Mouse (Mus musculus): ENCODE measurements around the gene Tango2. TPM values are rescaled to one million over a fixed set of nuclear protein-coding genes. Genes with fewer than 3 reads are reported as not detected.

Tango2 gene
- polyA plus RNA-seq, 1 experiment from 2014 or later = 79.5 TPM

DNA sequence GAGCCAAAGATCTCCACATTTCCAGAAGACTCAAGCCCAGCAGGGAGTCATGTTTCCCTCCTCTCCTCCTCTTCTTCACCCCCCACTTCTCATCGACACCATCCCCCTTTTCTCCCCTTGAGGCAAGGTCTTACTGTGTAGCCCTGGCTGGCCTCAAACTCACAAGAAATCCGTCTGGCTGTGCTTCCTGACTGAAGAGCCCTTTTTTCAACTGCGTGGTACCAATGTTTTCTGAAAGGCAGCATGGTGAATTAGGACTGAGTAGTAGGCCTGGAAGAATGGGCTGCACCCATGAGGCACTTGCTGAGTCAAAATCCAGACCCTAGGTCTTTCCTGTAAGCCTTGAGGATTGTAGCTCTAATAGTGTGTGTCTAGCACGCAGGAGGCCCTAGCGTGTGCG is 42.5 kb upstream of the Tango2 start:
- H3K27ac ChIP-seq (replicated peaks) = no peak overlapping the region
- no peaks in the 10 kb centered on the region for H3K27me3 ChIP-seq
- WGBS = 74% methylated on average over 6 of the region's 6 CpGs
- H3K9ac ChIP-seq = no peak overlapping the region
- peaks cover 92% of the 10 kb centered on the region for H3K4me1 ChIP-seq (replicated peaks)
- H3K9me3 ChIP-seq = no peaks in the 10 kb centered on the region
- no peak for ATAC-seq (ENCODE audit: low read depth)
- no peak overlapping the region for H3K4me3 ChIP-seq
- no peak overlapping the region for H3K4me2 ChIP-seq
- no peaks in the 10 kb centered on the region for H3K36me3 ChIP-seq

DNA sequence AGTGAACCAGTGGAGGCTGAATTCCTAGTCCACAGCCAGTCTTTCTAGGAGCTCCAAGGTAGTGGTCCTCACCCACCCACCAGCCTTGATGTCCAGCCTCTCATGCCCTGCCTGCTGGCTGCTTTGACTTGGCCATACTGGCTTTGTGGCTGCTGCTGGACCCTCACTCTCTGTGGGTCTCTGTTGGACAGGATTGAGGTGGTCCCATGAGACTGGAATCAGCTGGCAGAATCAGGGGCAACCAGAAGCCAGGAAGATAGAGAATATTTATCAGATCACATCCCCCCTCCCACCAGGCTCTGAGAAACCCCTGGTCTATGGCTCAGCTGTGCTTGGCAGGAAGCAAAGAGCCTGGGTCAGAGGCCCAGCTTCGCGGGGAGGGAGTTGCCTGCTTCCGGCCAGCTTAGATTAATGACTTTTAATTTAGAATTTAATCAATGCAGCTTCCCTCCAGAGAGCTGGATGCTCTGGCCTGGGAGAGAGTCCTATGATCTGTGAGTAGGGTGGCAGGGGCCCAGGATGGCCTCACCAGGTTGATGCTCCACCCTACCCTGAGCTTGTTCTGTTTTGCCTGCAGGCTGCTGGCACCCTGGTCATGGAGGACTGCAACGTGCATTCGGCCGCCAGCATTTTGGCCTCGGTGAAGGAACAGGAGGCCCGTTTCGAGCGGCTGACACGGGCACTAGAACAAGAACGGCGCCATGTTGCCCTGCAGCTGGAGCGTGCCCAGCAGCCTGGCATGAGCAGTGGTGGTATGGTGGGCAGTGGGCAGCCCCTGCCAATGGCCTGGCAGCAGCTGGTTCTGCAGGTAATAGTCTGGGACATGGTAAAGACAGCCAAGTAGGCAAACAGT is 40.9 kb upstream of the Tango2 start:
- no peak for ATAC-seq (ENCODE audit: low read depth)
- WGBS = 65% methylated on average over 14 of the region's 14 CpGs
- H3K4me1 ChIP-seq (replicated peaks) = peaks cover 92% of the 10 kb centered on the region
- no peak overlapping the region for H3K4me2 ChIP-seq
- no peaks in the 10 kb centered on the region for H3K9me3 ChIP-seq
- peak overlapping the region; percentile 81 for H3K27ac ChIP-seq (replicated peaks)
- H3K4me3 ChIP-seq = no peak overlapping the region
- no peaks in the 10 kb centered on the region for H3K36me3 ChIP-seq
- H3K9ac ChIP-seq = peak overlapping the region; percentile 46; the same call in 1 of the 2 replicates
- H3K27me3 ChIP-seq = no peaks in the 10 kb centered on the region

DNA sequence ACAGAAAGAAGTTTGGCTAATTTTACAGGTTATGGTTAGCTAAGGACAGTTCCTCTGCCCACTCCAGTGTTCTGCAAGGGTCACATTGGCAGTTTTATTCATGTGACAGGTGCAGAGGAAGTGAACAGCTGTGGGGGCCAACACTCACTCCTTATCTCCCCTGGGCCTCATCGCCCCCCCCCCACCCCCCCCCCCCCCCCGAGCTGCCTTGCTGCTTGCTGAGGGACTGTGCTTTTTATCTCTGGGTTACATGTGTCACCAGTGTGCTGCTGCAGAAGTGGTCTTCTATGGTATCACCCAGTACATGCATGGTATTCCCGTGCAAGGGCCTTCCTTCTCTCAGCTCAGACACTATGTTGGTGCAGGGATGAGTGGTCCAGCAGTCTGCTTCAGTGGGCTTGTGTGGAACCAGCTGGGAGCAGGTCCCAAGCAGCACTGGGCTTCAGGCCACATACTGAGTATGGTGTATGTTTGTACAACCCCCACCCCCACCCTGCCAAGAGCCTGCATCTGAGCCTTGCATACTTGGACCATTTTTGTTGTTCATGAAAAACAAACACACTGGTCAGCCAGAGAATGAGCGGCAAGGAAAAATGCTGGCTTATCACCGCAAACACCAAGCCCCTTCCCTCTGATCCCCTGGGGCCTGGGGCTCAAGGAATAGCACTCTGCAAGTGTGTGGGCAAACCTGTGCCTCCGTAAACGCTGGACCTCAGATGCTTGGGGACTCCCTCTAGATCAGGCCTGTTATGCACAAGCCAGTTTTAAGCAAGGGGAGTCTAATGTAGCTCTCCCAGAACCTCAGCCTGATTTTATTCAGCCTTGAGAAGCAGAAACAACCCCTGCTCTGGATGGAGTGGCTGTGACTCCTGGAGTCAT is 40.0 kb upstream of the Tango2 start:
- Histone ChIP-seq H3K9ac (peak overlapping the region; percentile 46), H3K4me3 (no peak overlapping the region)

DNA sequence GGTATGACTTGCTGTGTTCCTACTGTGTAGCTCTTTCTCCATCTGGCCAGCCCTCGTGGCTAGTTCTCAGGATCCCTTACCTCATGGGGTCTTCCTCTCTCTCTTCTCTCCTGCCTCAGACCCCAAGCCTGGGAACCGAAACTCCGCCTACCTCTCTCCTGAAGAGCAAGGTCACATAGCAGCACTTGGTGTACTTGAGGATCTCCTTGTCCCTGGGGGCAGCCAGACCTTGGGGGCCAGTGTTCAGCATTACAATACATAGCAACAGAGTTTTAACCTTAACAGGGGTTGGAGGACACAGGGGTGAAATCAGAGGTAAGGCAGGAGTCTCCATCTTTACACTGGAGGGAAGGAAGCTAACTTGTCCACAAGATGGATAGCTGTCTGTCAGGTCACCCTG is 39.1 kb upstream of the Tango2 start:
- H3K27me3 ChIP-seq = no peaks in the 10 kb centered on the region
- H3K27ac ChIP-seq (replicated peaks) = peak overlapping the region; percentile 81
- 0 out of 2 replicates have a peak overlapping the region, but pooled peaks have one; percentile 31 for H3K9ac ChIP-seq
- H3K9me3 ChIP-seq = no peaks in the 10 kb centered on the region
- WGBS = 63% methylated on average over 3 of the region's 3 CpGs
- no peak for ATAC-seq (ENCODE audit: low read depth)
- H3K4me2 ChIP-seq = no peak overlapping the region
- H3K4me3 ChIP-seq = no peak overlapping the region
- H3K36me3 ChIP-seq = no peaks in the 10 kb centered on the region
- peaks cover 94% of the 10 kb centered on the region for H3K4me1 ChIP-seq (replicated peaks)

More for the DNA sequence above, 40.0 kb upstream of the Tango2 start:
- Histone ChIP-seq H3K9me3 (no peaks in the 10 kb centered on the region), H3K27ac (replicated peaks) (peak overlapping the region; percentile 81), H3K4me2 (no peak overlapping the region), H3K27me3 (no peaks in the 10 kb centered on the region), H3K4me1 (replicated peaks) (peaks cover 92% of the 10 kb centered on the region), H3K36me3 (no peaks in the 10 kb centered on the region)
- 40% methylated on average over 6 of the region's 7 CpGs for WGBS
- no peak for ATAC-seq (ENCODE audit: low read depth)

DNA sequence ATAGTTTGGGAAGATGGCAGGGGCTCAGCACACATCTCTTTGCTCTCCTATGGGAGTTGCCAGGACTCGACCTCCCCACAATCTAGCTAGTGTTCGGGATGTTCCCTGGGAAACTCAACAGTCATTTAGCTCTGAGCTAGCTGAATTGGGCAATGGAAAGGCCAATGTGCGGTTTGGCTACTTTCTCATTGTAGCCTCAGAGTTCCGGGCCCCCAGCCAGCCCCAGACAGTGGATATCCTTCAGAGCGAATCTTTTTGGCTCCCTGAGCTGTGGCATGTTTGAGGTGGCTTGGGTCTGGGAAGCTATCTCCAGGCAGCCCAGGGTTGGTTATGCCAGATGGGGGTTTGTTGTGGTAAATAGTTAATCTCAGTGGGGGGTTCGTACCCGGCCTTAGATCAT is 38.5 kb upstream of the Tango2 start:
- Histone ChIP-seq H3K4me1 (replicated peaks) (peaks cover 95% of the 10 kb centered on the region), H3K9ac (no peak overlapping the region), H3K9me3 (no peaks in the 10 kb centered on the region), H3K36me3 (no peaks in the 10 kb centered on the region), H3K4me2 (no peak overlapping the region), H3K27me3 (no peaks in the 10 kb centered on the region), H3K27ac (replicated peaks) (peak overlapping the region; percentile 81), H3K4me3 (no peak overlapping the region)
- whole genome bisulfite sequencing = 67% methylated on average over 7 of the region's 7 CpGs
- no peak for ATAC-seq (ENCODE audit: low read depth)

DNA sequence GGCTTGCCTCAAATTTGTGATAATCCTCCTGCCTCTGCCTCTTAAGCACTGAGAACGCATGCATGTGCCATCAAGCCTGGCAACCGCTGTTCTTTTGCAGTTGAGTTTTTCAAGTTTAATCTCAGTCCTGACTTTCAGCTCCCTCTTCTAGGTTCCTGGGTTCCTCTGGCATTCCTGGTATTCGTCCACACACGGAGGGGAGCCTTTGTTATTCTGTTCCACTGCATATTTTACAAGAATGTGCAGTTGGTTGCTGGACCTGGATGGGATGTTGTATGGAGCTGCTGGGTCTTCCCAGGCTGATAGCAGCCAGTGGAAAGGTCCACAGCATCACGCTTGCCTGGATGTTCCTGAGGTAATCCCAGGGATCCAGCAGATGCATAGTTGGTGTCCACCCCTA is 37.5 kb upstream of the Tango2 start:
- Histone ChIP-seq H3K4me3 (no peak overlapping the region), H3K36me3 (no peaks in the 10 kb centered on the region), H3K9ac (no peak overlapping the region), H3K9me3 (no peaks in the 10 kb centered on the region), H3K4me1 (replicated peaks) (peaks cover 98% of the 10 kb centered on the region), H3K4me2 (no peak overlapping the region), H3K27me3 (no peaks in the 10 kb centered on the region), H3K27ac (replicated peaks) (no peak overlapping the region)
- WGBS = 70% methylated on average over 5 of the region's 5 CpGs
- ATAC-seq (ENCODE audit: low read depth) = no peak

DNA sequence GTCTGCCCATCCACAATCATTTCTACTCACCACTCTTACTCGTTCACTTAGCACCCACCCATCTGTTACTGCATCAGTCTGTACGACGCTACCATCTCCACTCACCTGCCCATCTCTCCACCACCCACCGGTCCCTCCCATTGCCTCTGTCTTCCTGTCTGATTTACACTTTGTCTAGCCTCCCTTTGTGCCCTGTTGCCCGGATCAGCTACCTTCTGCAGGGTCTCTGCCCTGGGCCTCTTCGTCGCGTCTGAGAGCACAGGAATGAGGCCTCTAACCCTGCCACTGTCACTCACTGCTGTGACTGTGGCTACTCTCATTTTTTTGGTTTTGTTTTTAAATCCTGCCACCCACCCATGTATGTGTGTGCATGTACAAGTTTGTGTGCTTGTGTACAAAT is 36.8 kb upstream of the Tango2 start:
- no peak overlapping the region for H3K4me3 ChIP-seq
- H3K4me1 ChIP-seq (replicated peaks) = peaks cover 98% of the 10 kb centered on the region
- no peaks in the 10 kb centered on the region for H3K36me3 ChIP-seq
- 52% methylated on average over 8 of the region's 8 CpGs for WGBS
- peak overlapping the region; percentile 54; the same call in 1 of the 2 replicates for H3K27ac ChIP-seq (replicated peaks)
- no peaks in the 10 kb centered on the region for H3K9me3 ChIP-seq
- no peak for ATAC-seq (ENCODE audit: low read depth)
- H3K4me2 ChIP-seq = no peak overlapping the region
- H3K27me3 ChIP-seq = no peaks in the 10 kb centered on the region
- peak overlapping the region; percentile 12; the same call in 1 of the 2 replicates for H3K9ac ChIP-seq

DNA sequence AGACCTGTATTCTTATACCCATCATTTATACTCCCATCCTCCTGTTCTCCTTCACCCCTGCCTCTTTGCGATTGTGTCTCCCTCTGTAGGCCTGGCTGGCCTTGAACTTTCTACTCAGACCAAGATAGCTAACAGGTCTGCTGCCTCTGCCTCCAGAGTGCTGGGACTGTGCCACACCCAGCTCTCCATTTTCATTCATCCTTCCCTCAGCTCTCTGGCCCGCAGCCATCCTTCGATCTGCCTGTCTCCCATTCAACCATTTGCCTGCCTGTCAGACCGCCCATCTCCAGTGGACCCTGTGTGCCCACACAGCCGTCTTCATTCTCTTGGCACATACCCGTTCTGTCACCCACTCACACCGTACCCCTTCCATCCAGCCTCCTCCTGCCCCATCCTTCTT is 36.3 kb upstream of the Tango2 start:
- Histone ChIP-seq H3K27me3 (no peaks in the 10 kb centered on the region), H3K9me3 (no peaks in the 10 kb centered on the region), H3K27ac (replicated peaks) (peak overlapping the region; percentile 54), H3K4me3 (no peak overlapping the region), H3K36me3 (no peaks in the 10 kb centered on the region), H3K9ac (peak overlapping the region; percentile 12; the same call in 1 of the 2 replicates), H3K4me2 (no peak overlapping the region), H3K4me1 (replicated peaks) (peaks cover 98% of the 10 kb centered on the region)
- 59% methylated on average over 7 of the region's 7 CpGs for WGBS
- no peak for ATAC-seq (ENCODE audit: low read depth)

DNA sequence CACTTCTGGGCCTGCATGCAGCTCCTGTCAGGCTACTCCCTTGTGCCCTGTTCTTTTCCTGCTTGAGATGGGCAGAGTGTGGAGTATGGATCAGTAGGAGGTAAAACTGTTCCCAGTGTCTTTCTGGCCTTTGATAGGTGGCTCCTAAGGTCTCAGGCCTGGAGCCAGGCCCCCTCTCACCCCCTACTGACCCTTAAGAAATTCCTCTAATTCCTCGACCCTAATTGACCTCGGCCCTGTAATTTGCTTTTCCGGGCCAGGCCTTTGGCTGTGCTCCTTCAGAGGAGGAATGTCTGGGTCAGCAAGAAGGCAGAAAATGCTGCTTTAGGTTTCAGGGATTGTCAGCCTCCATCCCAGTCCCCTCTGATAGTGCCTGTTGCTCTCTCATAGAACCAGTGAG is 35.9 kb upstream of the Tango2 start:
- H3K36me3 ChIP-seq = no peaks in the 10 kb centered on the region
- no peaks in the 10 kb centered on the region for H3K9me3 ChIP-seq
- no peak for ATAC-seq (ENCODE audit: low read depth)
- no peak overlapping the region for H3K9ac ChIP-seq
- H3K27me3 ChIP-seq = no peaks in the 10 kb centered on the region
- H3K4me1 ChIP-seq (replicated peaks) = peaks cover 98% of the 10 kb centered on the region
- 10% methylated on average over 3 of the region's 3 CpGs for WGBS
- H3K4me2 ChIP-seq = no peak overlapping the region
- H3K27ac ChIP-seq (replicated peaks) = peak overlapping the region; percentile 54
- no peak overlapping the region for H3K4me3 ChIP-seq

DNA sequence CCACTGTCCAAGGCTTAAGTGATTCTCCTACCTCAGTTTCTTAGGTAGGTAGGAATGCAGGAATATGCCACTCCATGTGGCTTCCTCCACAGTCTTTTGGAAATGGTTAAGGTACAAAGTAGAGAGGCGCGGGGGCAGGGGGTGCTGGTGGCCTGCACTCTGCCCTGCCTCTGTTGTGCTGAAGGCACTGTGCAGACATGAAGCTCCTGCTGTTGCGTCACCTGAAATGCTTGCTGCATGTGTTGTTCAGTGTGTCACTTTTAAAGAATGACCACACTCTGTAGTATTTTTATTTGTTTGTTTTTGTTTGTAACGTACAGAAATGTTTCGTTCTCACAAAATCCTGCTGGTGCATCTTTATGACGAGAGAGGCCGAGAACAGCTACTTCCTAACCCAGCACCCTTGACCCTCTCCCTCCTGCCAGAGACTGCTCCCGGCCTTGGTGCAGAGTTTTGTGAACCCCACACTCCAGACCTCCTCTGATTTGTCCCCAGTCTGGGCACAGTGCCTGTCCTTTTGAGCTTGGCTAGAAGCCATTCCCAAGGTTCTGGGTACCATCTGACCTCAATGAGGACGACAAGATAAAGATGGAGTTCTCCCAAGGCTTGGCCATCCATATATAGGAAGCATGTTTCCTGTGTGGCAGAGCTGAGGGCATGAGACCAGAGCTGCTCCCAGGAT is 35.3 kb upstream of the Tango2 start:
- Histone ChIP-seq H3K4me3 (no peak overlapping the region), H3K4me2 (no peak overlapping the region), H3K27me3 (no peaks in the 10 kb centered on the region), H3K27ac (replicated peaks) (peak overlapping the region; percentile 54), H3K4me1 (replicated peaks) (peaks cover 97% of the 10 kb centered on the region), H3K9me3 (no peaks in the 10 kb centered on the region), H3K36me3 (no peaks in the 10 kb centered on the region), H3K9ac (no peak overlapping the region)
- ATAC-seq (ENCODE audit: low read depth) = no peak
- WGBS = 74% methylated on average over 9 of the region's 9 CpGs

DNA sequence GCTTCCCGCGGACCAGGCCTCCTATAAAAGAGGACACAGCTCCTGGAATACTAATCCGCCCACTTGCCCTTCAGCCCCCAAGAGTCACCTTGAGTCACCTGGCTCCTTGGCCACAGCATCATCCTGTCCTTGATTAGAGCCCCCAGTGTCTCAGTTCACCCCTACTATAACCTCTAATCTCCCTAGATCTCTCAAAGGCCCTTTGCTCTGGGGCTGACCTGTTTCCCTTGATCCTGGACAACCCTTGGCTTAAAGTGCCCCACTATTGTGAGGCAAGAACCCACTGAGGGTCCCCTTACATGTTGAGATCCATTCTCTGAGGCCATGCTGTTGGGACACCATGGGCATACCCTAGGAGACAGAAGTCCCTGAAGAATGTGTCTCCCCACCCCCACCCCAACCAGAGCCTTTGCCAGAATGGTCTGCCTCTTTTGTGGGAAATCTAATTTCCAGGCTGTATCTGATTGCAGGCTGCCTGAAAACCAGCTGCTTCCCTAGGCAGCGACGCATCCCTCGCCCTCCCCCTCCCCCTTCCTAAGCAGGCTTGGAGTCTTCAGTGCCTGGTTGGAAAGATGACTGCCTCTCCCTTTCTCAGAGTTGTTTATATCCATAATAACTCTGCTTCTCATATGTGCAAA is 33.8 kb upstream of the Tango2 start:
- WGBS = 44% methylated on average over 6 of the region's 6 CpGs
- Histone ChIP-seq H3K4me3 (no peak overlapping the region), H3K4me1 (replicated peaks) (peaks cover 95% of the 10 kb centered on the region), H3K36me3 (no peaks in the 10 kb centered on the region), H3K9me3 (no peaks in the 10 kb centered on the region), H3K4me2 (no peak overlapping the region), H3K27ac (replicated peaks) (peak overlapping the region; percentile 91), H3K9ac (peak overlapping the region; percentile 45), H3K27me3 (no peaks in the 10 kb centered on the region)
- peak; percentile 28; the same call in 1 of the 2 replicates for ATAC-seq (ENCODE audit: low read depth)
